Mouse (Mus musculus) heart, embryonic 14.5 days (tissue): Measurements from ENCODE around the gene Icam1. TPM values are rescaled to one million over a fixed set of nuclear protein-coding genes. Genes with fewer than 3 reads are reported as not detected.
A peak's percentile ranks its signal among the peaks of the same experiment; 100 is the strongest.

Source experiments
- ATAC-seq: fragments of 200-750 bp; cut with Nextera tagmentation; 2 replicates; pipeline ENCODE4 v1.8.0; 2017; ENCODE audit warnings: low read depth, moderate TSS enrichment; ENCODE audit not compliant: insufficient number of reproducible peaks, insufficient read depth, low FRiP score
- H3K27ac ChIP-seq, 2 experiments: fragments of 200-500 bp in 1 of 2; fragments of 300-500 bp in 1 of 2; sonication (generic) in 1 of 2; replicated peaks in 1 of 2; 2 replicates each; pipeline ENCODE4 v1.5.1; 2012 to 2014; ENCODE audit warnings: low read depth in 2 of 2, low read length in 2 of 2, control low read depth in 1 of 2, mild to moderate bottlenecking in 1 of 2, mixed read lengths in 1 of 2; ENCODE audit not compliant: control insufficient read depth in 1 of 2, insufficient read depth in 1 of 2
- H3K27me3 ChIP-seq: fragments of 300-500 bp; sonication (generic); 2 replicates; pipeline ENCODE4 v1.6.1; 2014; ENCODE audit warnings: mild to moderate bottlenecking, low read length, control low read depth; ENCODE audit not compliant: control insufficient read depth, insufficient read depth
- H3K36me3 ChIP-seq: fragments of 300-500 bp; sonication (generic); 2 replicates; pipeline ENCODE4 v1.6.1; 2014; ENCODE audit warnings: mild to moderate bottlenecking, control low read depth, low read length, mixed read lengths; ENCODE audit not compliant: control insufficient read depth, insufficient read depth
- H3K4me1 ChIP-seq, 2 experiments: fragments of 200-500 bp in 1 of 2; fragments of 300-500 bp in 1 of 2; sonication (generic) in 1 of 2; 2 replicates each; pipeline ENCODE4 v1.6.1; 2012 to 2014; ENCODE audit warnings: low read length in 2 of 2, control low read depth in 1 of 2, mixed read lengths in 1 of 2; ENCODE audit not compliant: control insufficient read depth in 2 of 2, insufficient read depth in 2 of 2
- H3K4me2 ChIP-seq: fragments of 300-500 bp; sonication (generic); 2 replicates; pipeline ENCODE4 v1.6.1; 2014; ENCODE audit warnings: mild to moderate bottlenecking, low read length
- H3K4me3 ChIP-seq, 2 experiments: fragments of 200-500 bp in 1 of 2; fragments of 300-500 bp in 1 of 2; sonication (generic) in 1 of 2; 2 replicates each; pipeline ENCODE4 v1.5.1; 2012 to 2014; ENCODE audit warnings: low read length in 2 of 2, mild to moderate bottlenecking in 2 of 2, control low read depth in 1 of 2, low read depth in 1 of 2, moderate library complexity in 1 of 2; ENCODE audit not compliant: control insufficient read depth in 1 of 2, insufficient read depth in 1 of 2
- H3K9ac ChIP-seq: fragments of 300-500 bp; sonication (generic); 2 replicates; pipeline ENCODE4 v1.6.1; 2014; ENCODE audit warnings: mild to moderate bottlenecking, low read length
- H3K9me3 ChIP-seq: fragments of 300-500 bp; sonication (generic); 2 replicates; pipeline ENCODE4 v1.6.1; 2016; ENCODE audit warnings: low read length, control low read depth; ENCODE audit not compliant: control insufficient read depth
- WGBS: fragments of 180-500 bp; shearing (Covaris S2); extraction: QIAGEN DNeasy Blood & Tissue Kit; methylation state at CpG from one replicate; pipeline ENCODE4 v1.1.7; 2014; 5-methylcytosine and 5-hydroxymethylcytosine counted together
- polyA plus RNA-seq: library from polyadenylated mRNA; unstranded; fragments of >200 nt; fragmentation: Nextera tagmentation; extraction: Ambion mirVana; gene quantifications from 2 replicates; pipeline ENCODE4 v1.2.1, GENCODE M21; 2014

Icam1 gene
- polyA plus RNA-seq, 1 experiment from 2014 or later: 13.9 TPM

- Histone ChIP-seq H3K4me2 (peak overlapping the region; percentile 83), H3K9ac (peak overlapping the region; percentile 28), H3K4me3 (peak overlapping the region; percentile 40 to 54), H3K27me3 (peaks cover 58% of the 10 kb centered on the region), H3K4me1 (peaks cover 27 to 42% of the 10 kb centered on the region in 2 experiments), H3K9me3 (no peaks in the 10 kb centered on the region), H3K27ac (0 out of 4 replicates have a peak overlapping the region, but pooled peaks of 1 of the 2 experiments have one; percentile 29), H3K36me3 (0 out of 2 replicates have a peak, but pooled peaks cover 2% of the 10 kb centered on the region)
- under 1% methylated on average over 36 of the region's 36 CpGs for WGBS
- ATAC-seq: no peak
Measured at GRCm38 (mm10) chr9:21031251-21031895, 15.6 kb downstream of the Icam1 start.

- Histone ChIP-seq H3K27ac (0 out of 4 replicates have a peak within 1 kb of the TSS, but pooled peaks of 1 of the 2 experiments have one; percentile 29), H3K4me1 (peaks cover 32 to 47% of the 10 kb centered on the region in 2 experiments), H3K36me3 (no peaks in the 10 kb centered on the region), H3K4me2 (peak within 1 kb of the TSS; percentile 83), H3K9me3 (no peaks in the 10 kb centered on the region), H3K4me3 (peak within 1 kb of the TSS; percentile 54 to 55), H3K27me3 (peaks cover 59% of the 10 kb centered on the region), H3K9ac (peak within 1 kb of the TSS; percentile 65)
- no peak for ATAC-seq
- under 1% methylated on average over 29 of the region's 35 CpGs for WGBS
Measured at GRCm38 (mm10) chr9:21031896-21032351, 16.1 kb downstream of the Icam1 start, which contains the start of gene Icam5. Gene Icam5 (plus strand): TSS chr9:21032073.

GRCm38 (mm10) chr9:21032491-21032890 is 16.7 kb downstream of the Icam1 start:
- H3K4me1 ChIP-seq: peaks cover 35 to 53% of the 10 kb centered on the region in 2 experiments
- peak overlapping the region; percentile 40 to 54; a peak in 3 of 4 replicates for H3K4me3 ChIP-seq

GRCm38 (mm10) chr9:21033136-21033535 is 17.4 kb downstream of the Icam1 start:
- H3K9me3 ChIP-seq: no peaks in the 10 kb centered on the region
- peaks cover 39 to 58% of the 10 kb centered on the region in 2 experiments for H3K4me1 ChIP-seq
- no peak overlapping the region for H3K27ac ChIP-seq
- H3K27me3 ChIP-seq: peaks cover 71% of the 10 kb centered on the region
- H3K4me2 ChIP-seq: peak overlapping the region; percentile 83
- H3K9ac ChIP-seq: peak overlapping the region; percentile 65
- WGBS: 1% methylated on average over 34 of the region's 34 CpGs
- peak overlapping the region; percentile 54 to 55 for H3K4me3 ChIP-seq
- ATAC-seq: peak; percentile 27; the same call in 1 of the 2 replicates
- H3K36me3 ChIP-seq: no peaks in the 10 kb centered on the region

More at GRCm38 (mm10) chr9:21032491-21032890, 16.7 kb downstream of the Icam1 start:
- H3K9ac ChIP-seq: no peak overlapping the region; the same call in 1 of the 2 replicates
- H3K36me3 ChIP-seq: no peaks in the 10 kb centered on the region
- peak overlapping the region; percentile 83 for H3K4me2 ChIP-seq
- H3K27me3 ChIP-seq: peaks cover 65% of the 10 kb centered on the region
- ATAC-seq: no peak
- H3K27ac ChIP-seq: no peak overlapping the region
- 3% methylated on average over 7 of the region's 7 CpGs for WGBS
- H3K9me3 ChIP-seq: no peaks in the 10 kb centered on the region

GRCm38 (mm10) chr9:21034481-21035085 is 18.8 kb downstream of the Icam1 start:
- H3K27ac ChIP-seq: no peak overlapping the region
- peaks cover 3% of the 10 kb centered on the region; the same call in 1 of the 2 replicates for H3K9me3 ChIP-seq
- H3K4me3 ChIP-seq: no peak overlapping the region
- H3K4me2 ChIP-seq: no peak overlapping the region
- peaks cover 35 to 53% of the 10 kb centered on the region in 2 experiments for H3K4me1 ChIP-seq
- H3K9ac ChIP-seq: no peak overlapping the region
- H3K36me3 ChIP-seq: no peaks in the 10 kb centered on the region
- 5% methylated on average over 17 of the region's 17 CpGs for WGBS
- ATAC-seq: no peak
- H3K27me3 ChIP-seq: peaks cover 80% of the 10 kb centered on the region

- ATAC-seq: no peak
- H3K4me2 ChIP-seq: no peak overlapping the region
- no peak overlapping the region for H3K9ac ChIP-seq
- peaks cover 28 to 43% of the 10 kb centered on the region in 2 experiments for H3K4me1 ChIP-seq
- H3K27ac ChIP-seq: no peak overlapping the region
- WGBS: 32% methylated on average over 9 of the region's 9 CpGs
- H3K9me3 ChIP-seq: peaks cover 3% of the 10 kb centered on the region; the same call in 1 of the 2 replicates
- peaks cover 75% of the 10 kb centered on the region for H3K27me3 ChIP-seq
- H3K36me3 ChIP-seq: no peaks in the 10 kb centered on the region
- no peak overlapping the region for H3K4me3 ChIP-seq
Measured at GRCm38 (mm10) chr9:21035586-21035985, 19.8 kb downstream of the Icam1 start.

GRCm38 (mm10) chr9:21036161-21036560 is 20.4 kb downstream of the Icam1 start:
- no peak overlapping the region for H3K9ac ChIP-seq
- 6% methylated on average over 20 of the region's 20 CpGs for WGBS
- H3K4me3 ChIP-seq: peak overlapping the region in 1 of 2 experiments; percentile 36; a peak in 1 of 4 replicates

More at GRCm38 (mm10) chr9:21036161-21036560, 20.4 kb downstream of the Icam1 start:
- peaks cover 26 to 42% of the 10 kb centered on the region in 2 experiments for H3K4me1 ChIP-seq
- peaks cover 75% of the 10 kb centered on the region for H3K27me3 ChIP-seq
- H3K4me2 ChIP-seq: peak overlapping the region; percentile 71; the same call in 1 of the 2 replicates
- no peak for ATAC-seq
- no peak overlapping the region for H3K27ac ChIP-seq
- no peaks in the 10 kb centered on the region for H3K36me3 ChIP-seq
- H3K9me3 ChIP-seq: peaks cover 3% of the 10 kb centered on the region; the same call in 1 of the 2 replicates
